Mouse (Mus musculus): ENCODE measurements around the gene Reep6. TPM values are rescaled to one million over a fixed set of nuclear protein-coding genes. Genes with fewer than 3 reads are reported as not detected.

Reep6 gene
- polyA plus RNA-seq, 1 experiment = 9.0 TPM

- DNase-seq = no peak
- TF ChIP-seq CTCF (IDR thresholded peaks at IDR 0.05; ENCODE audit: borderline replicate concordance, insufficient read depth, low read depth, low read length) (no peak), POLR2A (IDR thresholded peaks at IDR 0.05; ENCODE audit: borderline replicate concordance, insufficient read depth, low read length) (no peak)
- no peaks in the 10 kb centered on the region for H3K27me3 ChIP-seq (ENCODE audit: control insufficient read depth, insufficient read depth, low read length)
- H3K4me1 ChIP-seq (ENCODE audit: control insufficient read depth, insufficient read depth, low read length) = peaks cover 22% of the 10 kb centered on the region
- H3K4me3 ChIP-seq (replicated peaks; ENCODE audit: insufficient read depth, low read depth, low read length) = no peak overlapping the region
- WGBS = 72% methylated on average over 12 of the region's 12 CpGs
- H3K27ac ChIP-seq (ENCODE audit: insufficient read depth, low read length) = no peak overlapping the region
Measured at GRCm38 (mm10) chr10:80304458-80304857, 25.3 kb upstream of the Reep6 start.

- 52% methylated on average over 25 of the region's 25 CpGs for WGBS
- DNase-seq = no peak
- TF ChIP-seq CTCF (IDR thresholded peaks at IDR 0.05; ENCODE audit: borderline replicate concordance, insufficient read depth, low read depth, low read length) (no peak), POLR2A (IDR thresholded peaks at IDR 0.05; ENCODE audit: borderline replicate concordance, insufficient read depth, low read length) (no peak)
- Histone ChIP-seq H3K4me1 (ENCODE audit: control insufficient read depth, insufficient read depth, low read length) (peaks cover 22% of the 10 kb centered on the region), H3K27ac (ENCODE audit: insufficient read depth, low read length) (no peak overlapping the region), H3K4me3 (replicated peaks; ENCODE audit: insufficient read depth, low read depth, low read length) (no peak overlapping the region), H3K27me3 (ENCODE audit: control insufficient read depth, insufficient read depth, low read length) (no peaks in the 10 kb centered on the region)
Measured at GRCm38 (mm10) chr10:80304862-80305261, 24.9 kb upstream of the Reep6 start.

GRCm38 (mm10) chr10:80311560-80311959, 18.2 kb upstream of the Reep6 start:
- TF ChIP-seq POLR2A (IDR thresholded peaks at IDR 0.05; ENCODE audit: borderline replicate concordance, insufficient read depth, low read length) = no peak
- no peak for TF ChIP-seq CTCF (IDR thresholded peaks at IDR 0.05; ENCODE audit: borderline replicate concordance, insufficient read depth, low read depth, low read length)
- DNase-seq = peak in 1 of 2 experiments; percentile 53
- Histone ChIP-seq H3K4me1 (ENCODE audit: control insufficient read depth, insufficient read depth, low read length) (peaks cover 43% of the 10 kb centered on the region), H3K27ac (ENCODE audit: insufficient read depth, low read length) (no peak overlapping the region; the same call in 1 of the 2 replicates), H3K27me3 (ENCODE audit: control insufficient read depth, insufficient read depth, low read length) (no peaks in the 10 kb centered on the region), H3K4me3 (replicated peaks; ENCODE audit: insufficient read depth, low read depth, low read length) (no peak overlapping the region)
- WGBS = 24% methylated on average over 16 of the region's 16 CpGs

GRCm38 (mm10) chr10:80312586-80313504, 16.9 kb upstream of the Reep6 start:
- peak; percentile 65 to 70 for DNase-seq
- Histone ChIP-seq H3K4me1 (ENCODE audit: control insufficient read depth, insufficient read depth, low read length) (peaks cover 54% of the 10 kb centered on the region), H3K27ac (ENCODE audit: insufficient read depth, low read length) (peak overlapping the region; percentile 23; the same call in 1 of the 2 replicates), H3K4me3 (replicated peaks; ENCODE audit: insufficient read depth, low read depth, low read length) (no peak overlapping the region), H3K27me3 (ENCODE audit: control insufficient read depth, insufficient read depth, low read length) (no peaks in the 10 kb centered on the region)
- 35% methylated on average over 54 of the region's 54 CpGs for WGBS
- no peak for TF ChIP-seq POLR2A (IDR thresholded peaks at IDR 0.05; ENCODE audit: borderline replicate concordance, insufficient read depth, low read length)
- no peak for TF ChIP-seq CTCF (IDR thresholded peaks at IDR 0.05; ENCODE audit: borderline replicate concordance, insufficient read depth, low read depth, low read length)

GRCm38 (mm10) chr10:80313627-80314201, 16.0 kb upstream of the Reep6 start:
- Histone ChIP-seq H3K4me1 (ENCODE audit: control insufficient read depth, insufficient read depth, low read length) (peaks cover 55% of the 10 kb centered on the region), H3K27ac (ENCODE audit: insufficient read depth, low read length) (0 out of 2 replicates have a peak overlapping the region, but pooled peaks have one; percentile 7), H3K4me3 (replicated peaks; ENCODE audit: insufficient read depth, low read depth, low read length) (no peak overlapping the region), H3K27me3 (ENCODE audit: control insufficient read depth, insufficient read depth, low read length) (no peaks in the 10 kb centered on the region)
- 32% methylated on average over 20 of the region's 20 CpGs for WGBS
- DNase-seq = peak; percentile 74 to 76
- TF ChIP-seq POLR2A (IDR thresholded peaks at IDR 0.05; ENCODE audit: borderline replicate concordance, insufficient read depth, low read length) (no peak), CTCF (IDR thresholded peaks at IDR 0.05; ENCODE audit: borderline replicate concordance, insufficient read depth, low read depth, low read length) (no peak)

GRCm38 (mm10) chr10:80314494-80315001, 15.2 kb upstream of the Reep6 start:
- DNase-seq = peak in 1 of 2 experiments; percentile 41
- Histone ChIP-seq H3K4me1 (ENCODE audit: control insufficient read depth, insufficient read depth, low read length) (peaks cover 58% of the 10 kb centered on the region), H3K27me3 (ENCODE audit: control insufficient read depth, insufficient read depth, low read length) (no peaks in the 10 kb centered on the region), H3K27ac (ENCODE audit: insufficient read depth, low read length) (0 out of 2 replicates have a peak overlapping the region, but pooled peaks have one; percentile 7), H3K4me3 (replicated peaks; ENCODE audit: insufficient read depth, low read depth, low read length) (no peak overlapping the region)
- 51% methylated on average over 16 of the region's 16 CpGs for WGBS
- no peak for TF ChIP-seq CTCF (IDR thresholded peaks at IDR 0.05; ENCODE audit: borderline replicate concordance, insufficient read depth, low read depth, low read length)
- TF ChIP-seq POLR2A (IDR thresholded peaks at IDR 0.05; ENCODE audit: borderline replicate concordance, insufficient read depth, low read length) = no peak

GRCm38 (mm10) chr10:80315315-80315714, 14.4 kb upstream of the Reep6 start:
- Histone ChIP-seq H3K4me3 (replicated peaks; ENCODE audit: insufficient read depth, low read depth, low read length) (no peak overlapping the region), H3K4me1 (ENCODE audit: control insufficient read depth, insufficient read depth, low read length) (peaks cover 59% of the 10 kb centered on the region), H3K27me3 (ENCODE audit: control insufficient read depth, insufficient read depth, low read length) (no peaks in the 10 kb centered on the region), H3K27ac (ENCODE audit: insufficient read depth, low read length) (no peak overlapping the region)
- WGBS = 62% methylated on average over 27 of the region's 27 CpGs
- TF ChIP-seq POLR2A (IDR thresholded peaks at IDR 0.05; ENCODE audit: borderline replicate concordance, insufficient read depth, low read length) (no peak), CTCF (IDR thresholded peaks at IDR 0.05; ENCODE audit: borderline replicate concordance, insufficient read depth, low read depth, low read length) (no peak)
- DNase-seq = peak in 1 of 2 experiments; percentile 33

All from cerebellum, adult 2 months (tissue).